Mouse (Mus musculus): Measurements from ENCODE around the gene Msantd3.

The Msantd3 gene

DNA sequence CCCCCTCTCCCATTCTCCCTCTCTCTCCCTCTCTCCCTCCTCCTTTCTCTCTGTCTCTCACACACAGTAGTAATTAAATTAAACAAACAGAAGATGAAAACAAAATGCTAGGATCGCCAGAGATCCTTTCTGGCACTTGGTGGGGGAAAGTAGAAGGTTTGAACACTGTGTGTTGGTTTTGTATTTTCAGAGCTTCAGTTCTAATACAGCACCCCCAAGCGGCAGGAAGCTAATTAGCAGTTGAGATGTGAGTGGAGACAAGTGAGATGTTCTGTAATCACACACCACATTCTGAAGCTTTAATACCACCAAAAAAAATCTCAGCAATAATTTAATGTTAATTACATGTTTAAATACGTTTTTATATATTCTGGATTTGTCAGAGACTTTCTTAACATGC is 16.0 kb downstream of the Msantd3 start:
- DNase-seq (ENCODE audit: low spot score), result no peak

GRCm38 (mm10) chr4:48559652-48560051 is 19.9 kb downstream of the Msantd3 start:
- DNase-seq (ENCODE audit: low spot score), result no peak

GRCm38 (mm10) chr4:48561824-48562223 is 22.1 kb downstream of the Msantd3 start:
- no peak for DNase-seq (ENCODE audit: low spot score)

DNA sequence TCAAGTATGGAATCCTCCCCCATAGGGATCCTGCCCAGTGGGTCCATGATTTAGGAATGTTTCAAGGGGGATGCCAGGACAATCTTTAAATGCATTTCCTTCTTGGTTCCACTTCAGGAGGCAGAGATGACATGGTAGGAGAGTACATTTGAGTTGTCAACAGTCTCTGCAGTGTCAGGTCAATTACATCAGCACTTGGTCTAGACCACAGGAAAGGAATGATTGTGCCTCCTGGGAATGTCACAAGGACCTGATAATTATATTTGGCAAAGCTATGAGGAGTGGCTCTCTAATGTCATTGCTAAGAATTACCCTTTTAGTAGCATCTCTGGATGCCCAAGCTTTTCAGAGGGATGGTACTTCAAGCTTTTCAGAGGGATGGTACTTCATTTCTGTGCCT is 25.2 kb downstream of the Msantd3 start:
- no peak for DNase-seq (ENCODE audit: low spot score)

DNA sequence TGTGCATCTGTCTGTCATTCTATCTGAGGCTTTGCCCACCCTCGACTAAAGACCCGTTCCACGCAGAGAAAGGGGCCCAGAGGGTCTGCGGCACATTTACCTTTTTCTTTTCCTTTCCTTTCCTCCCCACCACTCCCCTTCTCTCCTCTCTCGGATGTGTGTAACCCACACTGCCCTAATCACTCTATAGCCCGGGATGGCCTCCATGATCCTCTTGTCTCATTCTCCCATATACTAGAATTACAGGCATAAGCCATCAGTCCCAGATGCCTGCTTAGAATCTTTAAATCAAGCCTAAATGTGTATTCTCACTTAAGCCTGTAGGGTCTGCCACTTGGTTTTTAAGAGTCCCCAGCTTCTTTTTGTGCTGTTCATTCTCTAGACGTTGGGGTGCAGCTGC is 36.6 kb downstream of the Msantd3 start:
- DNase-seq (ENCODE audit: low spot score), result no peak

- DNase-seq (ENCODE audit: low spot score), result no peak
Measured at GRCm38 (mm10) chr4:48577831-48578230, 38.1 kb downstream of the Msantd3 start.

DNA sequence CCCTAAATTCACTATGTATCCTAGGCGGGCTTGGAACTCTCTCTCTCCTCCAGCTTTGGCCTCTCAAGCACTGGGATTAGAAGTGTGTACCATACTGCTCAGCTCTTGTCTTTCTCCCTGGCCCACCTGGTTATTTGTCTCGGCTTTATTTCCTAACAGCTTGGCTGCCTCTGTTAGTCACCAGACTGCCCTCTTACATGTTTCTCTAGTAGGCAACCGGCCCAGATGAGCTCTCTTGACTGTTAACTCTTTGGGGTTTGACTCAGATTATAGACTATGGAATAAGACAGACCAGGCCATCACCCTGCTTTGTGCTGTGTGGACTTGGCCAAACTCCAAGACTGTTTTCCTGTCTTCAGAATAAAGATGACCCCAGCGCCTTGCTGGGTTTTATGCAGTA is 38.7 kb downstream of the Msantd3 start:
- no peak for DNase-seq (ENCODE audit: low spot score)

GRCm38 (mm10) chr4:48579475-48580110 is 39.9 kb downstream of the Msantd3 start:
- DNase-seq (ENCODE audit: low spot score), result no peak

DNA sequence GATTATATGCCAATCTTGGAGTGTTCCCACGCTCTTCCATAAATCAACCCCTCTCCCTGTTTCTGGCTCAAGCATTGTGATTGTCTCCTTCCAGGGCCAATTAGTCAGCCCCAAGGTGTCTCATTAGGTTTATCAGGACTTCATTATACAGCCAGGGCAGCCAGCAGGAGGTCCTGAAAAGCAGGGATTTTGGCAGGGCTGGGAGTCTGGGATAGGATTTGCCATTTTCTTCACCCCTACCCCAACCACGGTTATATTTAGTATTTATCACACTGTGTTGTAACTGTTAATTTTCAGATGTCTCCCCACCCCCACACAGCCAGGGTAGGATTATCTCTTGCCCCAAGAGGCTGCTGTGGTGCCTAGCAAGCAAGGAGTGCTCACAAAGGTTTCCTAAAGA is 41.5 kb downstream of the Msantd3 start:
- no peak for DNase-seq (ENCODE audit: low spot score)

DNA sequence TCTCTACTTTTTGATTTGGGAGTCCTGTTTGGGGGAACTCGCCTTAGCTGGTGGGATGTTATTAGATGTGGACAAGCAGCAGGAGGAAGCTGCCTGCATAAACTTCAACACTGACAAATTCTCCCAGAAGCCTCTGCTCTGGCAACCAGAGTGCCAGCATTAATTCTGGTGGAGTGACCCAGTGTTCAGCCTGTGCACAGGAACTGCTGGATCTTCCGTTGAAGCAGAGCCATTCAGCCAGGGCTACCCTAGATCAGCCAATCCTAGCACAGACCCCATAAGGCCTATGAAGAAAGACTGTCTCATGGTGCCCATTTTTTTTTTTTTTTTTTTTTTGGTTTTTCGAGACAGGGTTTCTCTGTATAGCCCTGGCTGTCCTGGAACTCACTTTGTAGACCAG is 42.3 kb downstream of the Msantd3 start:
- no peak for DNase-seq (ENCODE audit: low spot score)

DNA sequence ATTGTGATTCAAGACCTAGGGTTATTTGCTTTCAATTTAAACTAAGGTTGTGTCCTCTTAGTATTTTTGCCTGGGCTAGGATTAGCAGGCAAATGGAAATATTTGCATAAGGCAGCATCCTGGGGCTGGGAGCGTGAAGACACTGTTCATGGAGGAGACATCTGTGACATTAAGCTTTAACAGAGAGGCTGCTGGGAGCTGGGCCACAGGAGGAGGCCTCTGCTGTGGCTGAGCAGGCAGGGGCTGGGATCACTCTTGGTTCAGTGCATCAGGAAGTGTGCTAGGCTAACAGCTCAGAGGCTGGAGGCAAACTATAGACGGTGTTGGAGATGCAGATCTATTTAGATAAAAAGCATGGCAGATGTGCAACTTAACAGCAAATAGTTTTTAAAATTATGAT is 43.2 kb downstream of the Msantd3 start:
- no peak for DNase-seq (ENCODE audit: low spot score)

GRCm38 (mm10) chr4:48584421-48585240 is 44.9 kb downstream of the Msantd3 start, which contains the start of gene Tmeff1:
Gene Tmeff1, plus strand, starts transcription at chr4:48585174.
- no peak for DNase-seq (ENCODE audit: low spot score)

DNA sequence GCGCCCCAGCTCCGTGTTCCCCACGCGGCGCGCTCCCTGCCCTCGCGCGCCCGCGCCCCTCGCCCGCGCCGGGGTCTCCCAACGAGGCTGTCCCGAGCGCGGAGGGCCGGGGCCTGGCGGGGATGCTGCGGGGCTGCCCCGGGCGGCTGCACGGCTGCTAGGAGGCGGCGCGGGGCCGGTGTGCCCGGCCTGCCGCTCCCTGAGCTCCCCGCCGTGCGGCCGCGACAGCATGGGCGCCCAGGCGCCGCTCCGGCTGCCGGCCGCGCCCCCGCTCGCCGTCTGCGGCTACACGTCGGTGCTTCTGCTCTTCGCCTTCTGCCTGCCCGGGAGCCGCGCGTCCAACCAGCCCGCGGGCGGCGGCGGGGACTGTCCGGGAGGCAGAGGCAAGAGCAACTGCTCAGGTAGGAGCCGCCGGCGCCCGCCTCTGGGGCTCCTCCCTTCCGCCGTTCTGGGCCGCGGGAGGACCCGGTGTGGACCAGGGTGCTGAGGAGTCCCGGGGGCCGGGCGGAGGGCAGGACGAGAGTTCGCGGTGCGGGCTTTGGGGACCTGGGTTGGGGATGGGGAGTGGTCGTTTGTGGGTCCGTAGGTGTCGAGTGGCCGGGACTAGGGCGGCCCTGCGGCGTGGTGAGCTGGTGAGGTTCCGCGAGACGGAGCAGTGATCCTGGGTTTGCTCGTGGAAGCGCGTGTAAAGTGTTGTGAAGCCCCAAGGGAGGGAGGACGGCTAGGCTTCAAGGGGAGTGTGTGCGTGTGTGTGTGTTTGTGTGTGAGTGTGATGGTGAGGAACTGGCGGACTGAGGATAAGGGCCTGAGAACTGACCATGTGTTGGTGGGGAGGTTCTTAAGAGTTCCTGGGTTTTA is 45.7 kb downstream of the Msantd3 start:
- peak; percentile 24 for DNase-seq (ENCODE audit: low spot score)

DNA sequence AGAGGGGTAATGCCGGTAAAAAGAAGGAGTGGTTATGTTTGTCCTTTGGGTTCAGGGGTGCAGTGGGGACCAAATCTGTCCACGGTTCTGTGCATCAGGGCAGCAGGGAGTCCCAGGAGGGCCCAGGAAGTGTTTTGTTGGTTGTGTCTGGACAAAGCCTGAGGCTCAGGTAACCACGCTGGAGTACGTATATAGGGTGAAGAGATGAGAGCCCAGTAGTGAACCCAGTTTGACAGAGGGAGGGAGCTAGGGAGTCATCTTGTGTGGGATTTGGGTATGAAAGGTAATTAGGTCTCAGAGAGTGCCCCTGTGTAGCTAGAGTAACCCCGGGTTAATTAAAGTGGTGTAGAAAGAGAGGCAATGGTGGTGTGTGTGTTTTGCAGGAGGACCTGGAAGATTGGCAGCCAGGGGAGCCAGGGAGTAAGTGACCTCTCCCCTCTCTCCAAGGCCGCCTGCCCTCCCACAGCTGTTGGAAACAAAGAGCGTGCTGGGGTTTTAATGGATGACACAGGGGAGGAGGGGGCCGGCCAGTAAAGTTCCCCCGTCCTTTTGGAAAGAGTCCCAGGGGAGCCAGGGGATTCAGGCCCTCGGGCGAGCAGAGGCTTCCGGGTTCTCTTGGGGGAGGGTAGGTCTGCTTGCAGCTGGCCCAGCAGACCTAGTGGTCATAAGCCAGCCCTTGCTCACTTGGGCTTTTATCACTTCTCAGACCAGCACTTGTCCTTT is 46.5 kb downstream of the Msantd3 start:
- DNase-seq (ENCODE audit: low spot score), result peak; percentile 18

DNA sequence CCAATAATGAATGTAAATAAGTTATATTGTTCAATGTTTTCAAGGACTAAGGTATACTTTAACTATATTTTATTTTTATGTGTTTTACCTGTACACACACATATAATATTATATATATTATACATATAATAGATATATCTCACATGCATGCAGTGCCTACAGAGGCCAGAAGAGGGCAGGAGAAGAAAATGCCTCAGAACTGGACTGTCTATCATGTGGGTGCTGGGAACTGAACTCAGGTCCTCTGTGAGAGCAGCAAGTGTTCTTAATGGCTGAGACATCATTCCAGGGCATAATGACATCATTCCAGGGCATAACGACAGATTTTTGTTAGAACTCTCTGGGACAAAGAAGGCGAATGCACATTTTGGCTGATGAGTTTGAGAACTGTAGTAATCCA is 47.8 kb downstream of the Msantd3 start:
- DNase-seq (ENCODE audit: low spot score), result no peak

GRCm38 (mm10) chr4:48588576-48588975 is 48.8 kb downstream of the Msantd3 start:
- DNase-seq (ENCODE audit: low spot score), result no peak

- DNase-seq (ENCODE audit: low spot score), result no peak
Measured at GRCm38 (mm10) chr4:48590862-48591261, 51.1 kb downstream of the Msantd3 start.

DNA sequence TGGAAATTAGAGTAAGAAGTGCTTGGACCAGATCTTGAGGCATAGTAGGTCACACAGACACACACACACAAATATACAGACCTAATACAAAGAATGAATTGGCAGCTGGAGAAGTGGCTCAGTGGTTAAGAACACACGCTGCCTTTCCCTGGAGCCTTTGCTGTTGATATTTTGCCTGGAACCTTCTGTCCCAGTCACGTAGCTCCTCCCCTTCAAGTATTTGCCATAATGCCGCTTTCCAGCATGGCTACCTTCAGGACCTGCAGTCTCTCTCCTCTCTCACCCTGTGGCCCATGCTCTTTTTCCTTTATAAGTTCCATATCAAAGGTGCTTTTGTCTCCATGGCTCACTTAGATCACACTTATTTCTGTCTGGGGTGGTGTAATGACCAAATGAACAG is 51.7 kb downstream of the Msantd3 start:
- DNase-seq (ENCODE audit: low spot score), result no peak

DNA sequence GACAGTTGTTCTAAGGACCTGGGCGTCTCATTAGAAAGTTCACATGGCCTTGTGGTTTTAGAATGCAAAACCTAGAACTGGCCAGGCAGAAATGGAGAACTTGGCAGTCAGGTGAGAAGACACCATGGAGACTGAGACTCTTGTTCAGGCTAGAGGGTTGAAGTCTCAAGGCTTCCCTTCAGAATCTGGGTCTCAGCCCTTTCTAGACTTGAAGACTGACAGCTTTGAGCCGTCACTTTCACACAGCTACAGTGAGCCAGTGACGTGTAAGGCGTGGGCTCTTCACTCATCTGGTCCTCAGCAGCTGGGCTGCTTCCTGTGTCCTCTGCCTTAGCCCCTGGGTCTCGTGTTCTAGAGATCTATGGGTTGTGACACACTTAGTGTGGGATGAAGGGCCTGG is 52.6 kb downstream of the Msantd3 start:
- no peak for DNase-seq (ENCODE audit: low spot score)

DNA sequence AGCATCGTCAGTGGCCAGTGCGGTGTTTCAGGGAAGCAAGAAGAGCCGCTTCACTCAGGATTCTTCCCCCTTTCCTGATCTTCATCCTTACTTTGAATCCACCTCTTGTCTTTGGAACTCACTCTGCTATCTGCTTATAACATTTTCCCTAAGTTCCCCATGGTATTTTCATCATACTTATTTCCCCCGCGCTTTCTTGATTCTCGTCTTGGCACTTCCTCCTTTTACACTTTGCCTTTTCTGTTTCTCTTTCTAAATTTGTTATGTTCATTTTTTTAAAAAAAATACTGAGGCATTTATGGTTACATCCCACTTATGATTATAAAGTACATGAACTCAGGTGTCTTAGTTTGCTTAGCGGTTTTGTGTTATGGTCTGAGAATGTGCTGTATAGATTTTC is 53.1 kb downstream of the Msantd3 start:
- DNase-seq (ENCODE audit: low spot score), result no peak

- DNase-seq (ENCODE audit: low spot score), result no peak
Measured at GRCm38 (mm10) chr4:48596111-48596510, 56.4 kb downstream of the Msantd3 start.

- DNase-seq (ENCODE audit: low spot score), result no peak
Measured at GRCm38 (mm10) chr4:48605650-48606049, 65.9 kb downstream of the Msantd3 start.

Data from ovary, adult 18-20 months (tissue).